Mouse (Mus musculus): ENCODE measurements around the gene Aff1.

DNA sequence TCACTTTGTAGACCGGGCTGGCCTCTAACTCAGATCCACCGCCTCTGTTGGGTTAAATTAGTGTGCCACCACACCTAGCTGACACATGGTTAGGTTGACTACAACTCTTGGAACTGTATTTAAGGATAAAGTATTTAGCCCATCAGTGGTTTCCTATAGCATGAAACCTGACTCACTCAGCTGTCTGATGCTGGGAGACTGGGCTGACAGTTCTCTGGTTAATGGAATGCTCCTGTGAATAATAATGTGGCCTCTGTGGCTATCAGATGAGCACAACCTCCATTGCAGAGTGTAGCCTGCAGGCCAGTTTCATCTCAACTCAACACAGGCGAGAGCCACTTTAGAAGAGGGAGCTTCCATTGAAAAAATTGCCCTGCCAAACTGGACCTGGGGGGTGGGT is 124.5 kb downstream of the Aff1 start:
- no peak for TF ChIP-seq TAL1 (IDR thresholded peaks at IDR 0.05; ENCODE audit: low read length)
- no peak for TF ChIP-seq GATA1 (IDR thresholded peaks at IDR 0.05; ENCODE audit: low read length)
